Mouse (Mus musculus) layer of hippocampus, adult 2 months (tissue): Measurements from ENCODE around the gene Ablim2. TPM values are rescaled to one million over a fixed set of nuclear protein-coding genes. Genes with fewer than 3 reads are reported as not detected.

Experiments
- DNase-seq, 2 experiments: peaks; one replicate each; pipeline ENCODE4 v3.0.0; 2022; ENCODE audit warnings: low spot score in 2 of 2
- H3K27ac ChIP-seq: fragments of 200-600 bp; 2 replicates; pipeline ENCODE4 v1.8.1; 2022
- H3K4me3 ChIP-seq: fragments of 200-600 bp; 2 replicates; pipeline ENCODE4 v1.8.1; 2022; ENCODE audit warnings: mild to moderate bottlenecking
- CTCF ChIP-seq: fragments of 200-600 bp; conservative IDR thresholded peaks from 2 replicates; pipeline ENCODE4 v1.8.1; 2022; ENCODE audit warnings: antibody characterized with exemption, mild to moderate bottlenecking, moderate library complexity
- total RNA-seq, 2 experiments: library from RNA; stranded (reverse); gene quantifications; 2 replicates each; pipeline ENCODE4 v1.2.3; 2021

Ablim2 gene
- total RNA-seq, 2 experiments from 2014 or later, result 133 to 163 TPM

- Histone ChIP-seq H3K4me3 (no peak overlapping the region), H3K27ac (peak overlapping the region; percentile 53; the same call in 1 of the 2 replicates)
- no peak for DNase-seq
- TF ChIP-seq CTCF, result no peak
Measured at GRCm38 (mm10) chr5:35743238-35743951, 14.3 kb upstream of the Ablim2 start.

- DNase-seq, result peak in 1 of 2 experiments; percentile 37
- TF ChIP-seq CTCF, result no peak
- Histone ChIP-seq H3K27ac (peak overlapping the region; percentile 53; the same call in 1 of the 2 replicates), H3K4me3 (no peak overlapping the region)
Measured at GRCm38 (mm10) chr5:35743990-35744722, 13.5 kb upstream of the Ablim2 start.

GRCm38 (mm10) chr5:35745406-35745805, 12.3 kb upstream of the Ablim2 start:
- H3K4me3 ChIP-seq, result no peak overlapping the region
- no peak for TF ChIP-seq CTCF

GRCm38 (mm10) chr5:35746910-35747309, 10.8 kb upstream of the Ablim2 start:
- H3K4me3 ChIP-seq, result no peak overlapping the region
- no peak overlapping the region for H3K27ac ChIP-seq
- peak; percentile 99 for TF ChIP-seq CTCF
- DNase-seq, result peak; percentile 74 to 90

More at GRCm38 (mm10) chr5:35745406-35745805, 12.3 kb upstream of the Ablim2 start:
- no peak overlapping the region for H3K27ac ChIP-seq
- DNase-seq, result no peak

GRCm38 (mm10) chr5:35749416-35749815, 8.3 kb upstream of the Ablim2 start:
- DNase-seq, result no peak
- no peak overlapping the region for H3K4me3 ChIP-seq
- no peak overlapping the region for H3K27ac ChIP-seq
- no peak for TF ChIP-seq CTCF

GRCm38 (mm10) chr5:35750026-35750425, 7.7 kb upstream of the Ablim2 start:
- no peak overlapping the region for H3K27ac ChIP-seq
- no peak for DNase-seq
- H3K4me3 ChIP-seq, result no peak overlapping the region

GRCm38 (mm10) chr5:35751016-35751415, 6.7 kb upstream of the Ablim2 start:
- Histone ChIP-seq H3K4me3 (no peak overlapping the region), H3K27ac (no peak overlapping the region)
- TF ChIP-seq CTCF, result no peak
- DNase-seq, result no peak

More at GRCm38 (mm10) chr5:35750026-35750425, 7.7 kb upstream of the Ablim2 start:
- no peak for TF ChIP-seq CTCF

GRCm38 (mm10) chr5:35755131-35755733, 2.4 kb upstream of the Ablim2 start:
- DNase-seq, result peak; percentile 41 to 65
- Histone ChIP-seq H3K27ac (no peak overlapping the region), H3K4me3 (no peak overlapping the region)
- peak; percentile 97 for TF ChIP-seq CTCF

- TF ChIP-seq CTCF, result no peak
- DNase-seq, result no peak
- Histone ChIP-seq H3K27ac (no peak overlapping the region), H3K4me3 (no peak overlapping the region)
Measured at GRCm38 (mm10) chr5:35756020-35756419, 1.7 kb upstream of the Ablim2 start.

GRCm38 (mm10) chr5:35756997-35757638, 562 bp upstream of the Ablim2 start:
- DNase-seq, result peak; percentile 74 to 87
- TF ChIP-seq CTCF, result peak; percentile 12; the same call in 1 of the 2 replicates
- Histone ChIP-seq H3K4me3 (peak overlapping the region; percentile 100), H3K27ac (peak overlapping the region; percentile 90)

GRCm38 (mm10) chr5:35758081-35759053, 687 bp downstream of the Ablim2 start:
- DNase-seq, result peak; percentile 52 to 53
- TF ChIP-seq CTCF, result no peak
- Histone ChIP-seq H3K27ac (peak overlapping the region; percentile 94), H3K4me3 (peak overlapping the region; percentile 100)
